Comparison of ENCODE assay signal across 11 mouse cellular contexts in the genomic region with DNA sequence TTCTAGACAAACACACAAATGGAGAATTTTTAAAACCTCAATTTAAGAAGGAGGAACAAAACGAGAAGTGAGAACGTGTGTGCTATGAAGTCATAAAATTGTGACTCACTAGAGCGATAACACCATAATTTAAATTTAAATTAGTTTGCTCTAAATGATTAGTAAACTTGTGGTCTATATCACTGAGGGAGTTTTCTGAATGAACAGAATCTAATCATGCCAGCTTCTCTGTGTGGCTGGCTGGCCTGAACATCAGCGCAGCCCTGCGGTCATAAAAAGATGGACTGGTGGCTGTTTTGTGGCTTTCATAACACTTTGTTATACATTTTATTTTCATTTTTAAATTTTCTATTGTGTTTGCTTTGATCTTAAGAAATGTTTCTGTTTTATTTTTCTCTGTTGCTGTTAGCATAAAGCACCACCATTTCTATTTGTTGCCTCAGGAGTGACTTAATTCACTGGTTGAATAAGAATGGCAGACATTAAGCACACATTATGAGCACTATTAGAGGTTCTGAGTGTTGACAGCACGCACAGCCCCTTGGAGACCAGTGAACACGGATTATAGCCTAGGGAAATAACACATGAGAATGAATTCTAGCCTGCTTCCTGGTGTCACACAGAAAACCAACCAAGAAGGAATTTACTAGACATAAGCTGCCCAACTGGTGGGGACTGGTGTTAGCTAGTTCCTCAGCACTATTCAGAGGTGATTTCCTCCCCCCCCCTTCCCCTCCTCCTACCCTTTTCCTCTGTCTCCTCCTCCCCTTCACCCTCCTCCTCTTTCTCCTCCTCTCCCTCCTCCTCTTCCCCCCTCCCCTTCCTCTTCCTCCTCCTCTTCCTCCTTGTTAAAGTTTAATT. TPM values are rescaled to one million over a fixed set of nuclear protein-coding genes. Genes with fewer than 3 reads are reported as not detected.
DNase-seq lines count a peak whose midpoint lies in the region; ATAC-seq lines count a peak whose summit lies in the region.
"Had no signal": no experiment of that assay in that cellular context is flagged by ENCODE, and none has a peak within 500 bp of the region (broad histone marks: within the 10 kb centered on the region; RNA-seq: fewer than 3 reads in every experiment).

No protein-coding gene starts in this region.

- no peak overlapping the region for H3K4me3 ChIP-seq in limb, embryonic 11.5 days (ENCODE audit: low read depth, low read length)
- no peak overlapping the region for H3K4me3 ChIP-seq in limb, embryonic 10.5 days
- no peak overlapping the region for H3K4me3 ChIP-seq in hindbrain, embryonic 15.5 days
- H3K4me3 ChIP-seq: limb, embryonic 12.5 days had no signal

- peak; percentile 33 for DNase-seq in limb, embryonic 11.5 days (ENCODE audit: low spot score)
- DNase-seq in limb, embryonic 10.5 days (ENCODE audit: low spot score), result no peak
- DNase-seq in ZHBTc4 (ENCODE audit: low read depth, low spot score), result peak; percentile 75
- no peak for DNase-seq in adrenal gland, postnatal 10 days
- DNase-seq in cerebellum, postnatal 10 days, result no peak
- DNase-seq in urinary bladder, adult 18-20 months (ENCODE audit: low spot score in 2 of 2), result no peak
- DNase-seq: heart, postnatal 4 days had no signal

- no peaks in the 10 kb centered on the region for H3K4me1 ChIP-seq in limb, embryonic 11.5 days (ENCODE audit: control insufficient read depth, insufficient read depth, low read length)
- H3K4me1 ChIP-seq in limb, embryonic 10.5 days, result peaks cover 8% of the 10 kb centered on the region; the same call in 1 of the 2 replicates
- no peaks in the 10 kb centered on the region; the same call in 1 of the 2 replicates for H3K4me1 ChIP-seq in hindbrain, embryonic 15.5 days (replicated peaks)

- no peak overlapping the region for H3K9ac ChIP-seq in limb, embryonic 11.5 days (ENCODE audit: low read length)
- H3K9ac ChIP-seq in hindbrain, embryonic 15.5 days, result no peak overlapping the region
- H3K9ac ChIP-seq: limb, embryonic 12.5 days had no signal

- H3K9me3 ChIP-seq in limb, embryonic 11.5 days (ENCODE audit: control insufficient read depth, low read length), result no peaks in the 10 kb centered on the region
- H3K9me3 ChIP-seq in limb, embryonic 10.5 days (replicated peaks), result no peaks in the 10 kb centered on the region
- no peaks in the 10 kb centered on the region for H3K9me3 ChIP-seq in hindbrain, embryonic 15.5 days
- H3K9me3 ChIP-seq: limb, embryonic 12.5 days had no signal

- H3K27ac ChIP-seq in limb, embryonic 11.5 days (replicated peaks; ENCODE audit: low read depth, low read length), result no peak overlapping the region
- no peak overlapping the region for H3K27ac ChIP-seq in limb, embryonic 10.5 days
- no peak overlapping the region for H3K27ac ChIP-seq in hindbrain, embryonic 15.5 days (replicated peaks)
- H3K27ac ChIP-seq: limb, embryonic 12.5 days had no signal

- no peak overlapping the region for H3K4me2 ChIP-seq in limb, embryonic 11.5 days (ENCODE audit: low read depth, severe bottlenecking)
- no peak overlapping the region for H3K4me2 ChIP-seq in hindbrain, embryonic 15.5 days
- H3K4me2 ChIP-seq: limb, embryonic 12.5 days had no signal

- H3K27me3 ChIP-seq in limb, embryonic 11.5 days (ENCODE audit: control insufficient read depth, insufficient read depth, low read length), result no peaks in the 10 kb centered on the region
- H3K27me3 ChIP-seq in limb, embryonic 10.5 days (ENCODE audit: low read depth, poor library complexity, severe bottlenecking), result no peaks in the 10 kb centered on the region
- no peaks in the 10 kb centered on the region for H3K27me3 ChIP-seq in hindbrain, embryonic 15.5 days
- H3K27me3 ChIP-seq: limb, embryonic 12.5 days had no signal

- 66% methylated on average over 7 of the region's 7 CpGs for WGBS in limb, embryonic 11.5 days
- 82% methylated on average over 7 of the region's 7 CpGs for WGBS in limb, embryonic 10.5 days
- WGBS in hindbrain, embryonic 15.5 days, result 52% methylated on average over 7 of the region's 7 CpGs

- no peaks in the 10 kb centered on the region for H3K36me3 ChIP-seq in limb, embryonic 11.5 days (ENCODE audit: control insufficient read depth, insufficient read depth, low read length)
- no peaks in the 10 kb centered on the region for H3K36me3 ChIP-seq in limb, embryonic 10.5 days
- H3K36me3 ChIP-seq in hindbrain, embryonic 15.5 days, result no peaks in the 10 kb centered on the region
- H3K36me3 ChIP-seq: limb, embryonic 12.5 days had no signal

- no peak for ATAC-seq in limb, embryonic 11.5 days (ENCODE audit: insufficient number of reproducible peaks, low FRiP score, low TSS enrichment, low read depth)
- ATAC-seq in hindbrain, embryonic 15.5 days (ENCODE audit: low FRiP score, low read depth), result peak; percentile 48
- ATAC-seq in megakaryocyte-erythroid progenitor cell, adult 5-6 weeks (replicated peaks; ENCODE audit: low FRiP score, low TSS enrichment, poor library complexity, severe bottlenecking), result peak; percentile 63; the same call in 1 of the 2 replicates
- ATAC-seq: lung, postnatal 0 days had no signal

RNA-seq across cellular contexts. Expression of a gene that starts 44.9 kb away (rescaled TPM):
- polyA plus RNA-seq in limb, embryonic 11.5 days (2014; fragmentation: Nextera tagmentation; extraction: Ambion mirVana), result 2.3 and 3.3 TPM in 2 replicates
- polyA plus RNA-seq in limb, embryonic 10.5 days (2016; fragmentation: Nextera tagmentation; extraction: Ambion mirVana), result 0.80 and 2.1 TPM in 2 replicates
- 2.9 and 3.1 TPM in 2 replicates for polyA plus RNA-seq in hindbrain, embryonic 15.5 days (2015; fragmentation: Nextera tagmentation; extraction: Ambion mirVana)
- 2.5 TPM in 1 of 2 replicates, not detected in the other for total RNA-seq in megakaryocyte-erythroid progenitor cell, adult 5-6 weeks (2014; fragmentation: Nextera tagmentation)
- total RNA-seq in megakaryocyte-erythroid progenitor cell, adult 5-6 weeks (2017), result not detected in 2 replicates
- 10 to 100 TPM; 23.7 to 24.5 TPM for total RNA-seq in adrenal gland, postnatal 10 days (2021)

Comparison
In these comparisons a context has a peak if more than half of its experiments do, and no peak if none do; other contexts are left out.
1. DNase-seq: peak in limb, embryonic 11.5 days (single experiment) and ZHBTc4 (single experiment); none in limb, embryonic 10.5 days (single experiment), adrenal gland, postnatal 10 days (single experiment), cerebellum, postnatal 10 days (0 of 2) and urinary bladder, adult 18-20 months (0 of 2).